Mouse (Mus musculus): Measurements from ENCODE around the gene Gm20906. TPM values are rescaled to one million over a fixed set of nuclear protein-coding genes. Genes with fewer than 3 reads are reported as not detected.
"Not testable (repeated sequence)": the region's sequence is repeated elsewhere in the genome, so short reads cannot be mapped to it uniquely, and the experiment has no call there.

Gene Gm20906
- polyA plus RNA-seq (2015; fragmentation: Nextera tagmentation; extraction: Ambion mirVana) = not detected in 2 replicates

- no CpG with 5 or more reads among the region's 6 CpGs for WGBS
- not testable (repeated sequence) for H3K4me1 ChIP-seq; H3K9me3 ChIP-seq; H3K36me3 ChIP-seq; H3K27ac ChIP-seq; H3K4me3 ChIP-seq; ATAC-seq (ENCODE audit: insufficient number of reproducible peaks, low FRiP score, low TSS enrichment, low read depth); H3K4me2 ChIP-seq; H3K9ac ChIP-seq; H3K27me3 ChIP-seq
Measured at GRCm38 (mm10) chrY:87550666-87551065, at the start of gene Gm20906. Gene Gm20906, plus strand, starts transcription at chrY:87550966.

All from limb, embryonic 15.5 days (tissue).